Mouse (Mus musculus) left cerebral cortex, adult 8-10 months (tissue): ENCODE results near the gene Sptbn1. TPM values are rescaled to one million over a fixed set of nuclear protein-coding genes. Genes with fewer than 3 reads are reported as not detected.
"Not testable (repeated sequence)": the region's sequence is repeated elsewhere in the genome, so short reads cannot be mapped to it uniquely, and the experiment has no call there.

Experiments used
- DNase-seq, 2 experiments: peaks; one replicate each; pipeline ENCODE4 v3.0.0; 2022; ENCODE audit warnings: low spot score in 2 of 2
- total RNA-seq, 4 experiments: library from RNA; stranded (reverse); gene quantifications; 2 replicates each; pipeline ENCODE4 v1.2.4; 2022

The Sptbn1 gene
- total RNA-seq, 4 experiments from 2014 or later, result 544 to 579 (median 556) TPM

- DNase-seq, result no peak
These were observed 11.5 kb downstream of the Sptbn1 start for GRCm38 (mm10) chr11:30256491-30256890.

- DNase-seq, result not testable (repeated sequence)
These were observed 12.8 kb downstream of the Sptbn1 start for GRCm38 (mm10) chr11:30255211-30255610.

- DNase-seq, result no peak
These were observed 16.6 kb downstream of the Sptbn1 start for GRCm38 (mm10) chr11:30251294-30251904.

GRCm38 (mm10) chr11:30249452-30250016 lies 18.4 kb downstream of the Sptbn1 start:
- DNase-seq, result no peak

GRCm38 (mm10) chr11:30247106-30247505 lies 20.9 kb downstream of the Sptbn1 start:
- DNase-seq, result no peak

GRCm38 (mm10) chr11:30246161-30246560 lies 21.8 kb downstream of the Sptbn1 start:
- no peak for DNase-seq

GRCm38 (mm10) chr11:30244172-30244571 lies 23.8 kb downstream of the Sptbn1 start:
- DNase-seq, result no peak

GRCm38 (mm10) chr11:30243591-30243990 lies 24.4 kb downstream of the Sptbn1 start:
- peak in 1 of 2 experiments; percentile 59 for DNase-seq

- no peak for DNase-seq
These were observed 27.1 kb downstream of the Sptbn1 start for GRCm38 (mm10) chr11:30240861-30241260.

GRCm38 (mm10) chr11:30237960-30238359 lies 30.0 kb downstream of the Sptbn1 start:
- DNase-seq, result no peak

GRCm38 (mm10) chr11:30236681-30237242 lies 31.2 kb downstream of the Sptbn1 start:
- no peak for DNase-seq

- no peak for DNase-seq
These were observed 32.3 kb downstream of the Sptbn1 start for GRCm38 (mm10) chr11:30235666-30236065.

GRCm38 (mm10) chr11:30235218-30235617 lies 32.8 kb downstream of the Sptbn1 start:
- no peak for DNase-seq

- DNase-seq, result no peak
These were observed 34.0 kb downstream of the Sptbn1 start for GRCm38 (mm10) chr11:30233946-30234345.

- no peak for DNase-seq
These were observed 35.9 kb downstream of the Sptbn1 start for GRCm38 (mm10) chr11:30232082-30232481.

GRCm38 (mm10) chr11:30231336-30231735 lies 36.6 kb downstream of the Sptbn1 start:
- DNase-seq, result no peak

GRCm38 (mm10) chr11:30230330-30230771 lies 37.6 kb downstream of the Sptbn1 start:
- DNase-seq, result no peak

GRCm38 (mm10) chr11:30226756-30227155 lies 41.2 kb downstream of the Sptbn1 start:
- no peak for DNase-seq

GRCm38 (mm10) chr11:30224599-30224998 lies 43.4 kb downstream of the Sptbn1 start:
- no peak for DNase-seq

- no peak for DNase-seq
These were observed 45.3 kb downstream of the Sptbn1 start for GRCm38 (mm10) chr11:30222636-30223035.

GRCm38 (mm10) chr11:30221043-30221442 lies 46.9 kb downstream of the Sptbn1 start:
- no peak for DNase-seq

- DNase-seq, result no peak
These were observed 49.6 kb downstream of the Sptbn1 start for GRCm38 (mm10) chr11:30218386-30218785.

- no peak for DNase-seq
These were observed 50.5 kb downstream of the Sptbn1 start for GRCm38 (mm10) chr11:30217496-30217895.
